Mouse (Mus musculus) kidney, adult 2 months (tissue): Measurements from ENCODE around the gene Flt1.

Source experiments
- CTCF ChIP-seq: fragments of 200-500 bp; conservative IDR thresholded peaks from 2 replicates; pipeline ENCODE4 v1.5.1; 2011; ENCODE audit warnings: low read depth, mild to moderate bottlenecking, control low read depth, low read length, moderate library complexity, mixed read lengths; ENCODE audit not compliant: insufficient read depth, insufficient read length
- POLR2A ChIP-seq: fragments of 200-500 bp; IDR thresholded peaks from one replicate; pipeline ENCODE4 v1.6.1; 2011; ENCODE audit warnings: low read depth, low read length, control low read depth

GRCm38 (mm10) chr5:147635883-147636282 is 89.9 kb downstream of the Flt1 start:
- TF ChIP-seq POLR2A (no peak), CTCF (no peak)
